Mouse (Mus musculus): ENCODE results near the gene Cdca8. TPM values are rescaled to one million over a fixed set of nuclear protein-coding genes. Genes with fewer than 3 reads are reported as not detected.

Cdca8 gene
- polyA plus RNA-seq, 1 experiment from 2014 or later: 112 TPM

GRCm38 (mm10) chr4:124893769-124894168 lies 45.3 kb downstream of the Cdca8 start:
- WGBS (ENCODE audit: insufficient replicate concordance): 28% methylated on average over 6 of the region's 6 CpGs
- Histone ChIP-seq H3K4me2 (ENCODE audit: low read depth, low read length) (no peak overlapping the region), H3K9me3 (replicated peaks; ENCODE audit: control insufficient read depth, low read length) (no peaks in the 10 kb centered on the region), H3K27ac (ENCODE audit: low read length) (no peak overlapping the region), H3K27me3 (ENCODE audit: control insufficient read depth, insufficient read depth, low read depth, low read length) (peaks cover 38% of the 10 kb centered on the region), H3K36me3 (ENCODE audit: control insufficient read depth, insufficient read depth) (no peaks in the 10 kb centered on the region), H3K4me1 (ENCODE audit: control insufficient read depth, low read depth, low read length) (no peaks in the 10 kb centered on the region), H3K4me3 (ENCODE audit: low read depth, low read length) (no peak overlapping the region), H3K9ac (ENCODE audit: low read depth, low read length) (no peak overlapping the region)
- ATAC-seq (ENCODE audit: low read depth): no peak

GRCm38 (mm10) chr4:124890831-124891230 lies 48.3 kb downstream of the Cdca8 start:
- no peak for ATAC-seq (ENCODE audit: low read depth)
- peaks cover 36% of the 10 kb centered on the region for H3K27me3 ChIP-seq (ENCODE audit: control insufficient read depth, insufficient read depth, low read depth, low read length)

GRCm38 (mm10) chr4:124889935-124890334 lies 49.2 kb downstream of the Cdca8 start:
- Histone ChIP-seq H3K4me2 (ENCODE audit: low read depth, low read length) (no peak overlapping the region), H3K36me3 (ENCODE audit: control insufficient read depth, insufficient read depth) (no peaks in the 10 kb centered on the region), H3K27me3 (ENCODE audit: control insufficient read depth, insufficient read depth, low read depth, low read length) (peaks cover 33% of the 10 kb centered on the region), H3K4me3 (ENCODE audit: low read depth, low read length) (no peak overlapping the region), H3K9ac (ENCODE audit: low read depth, low read length) (no peak overlapping the region), H3K9me3 (replicated peaks; ENCODE audit: control insufficient read depth, low read length) (no peaks in the 10 kb centered on the region), H3K27ac (ENCODE audit: low read length) (no peak overlapping the region), H3K4me1 (ENCODE audit: control insufficient read depth, low read depth, low read length) (no peaks in the 10 kb centered on the region)
- ATAC-seq (ENCODE audit: low read depth): no peak
- 56% methylated on average over 2 of the region's 2 CpGs for WGBS (ENCODE audit: insufficient replicate concordance)

More at GRCm38 (mm10) chr4:124890831-124891230, 48.3 kb downstream of the Cdca8 start:
- no peak overlapping the region for H3K4me2 ChIP-seq (ENCODE audit: low read depth, low read length)
- 61% methylated on average over 5 of the region's 5 CpGs for WGBS (ENCODE audit: insufficient replicate concordance)
- no peak overlapping the region for H3K27ac ChIP-seq (ENCODE audit: low read length)
- no peaks in the 10 kb centered on the region for H3K4me1 ChIP-seq (ENCODE audit: control insufficient read depth, low read depth, low read length)
- no peak overlapping the region for H3K4me3 ChIP-seq (ENCODE audit: low read depth, low read length)
- H3K9me3 ChIP-seq (replicated peaks; ENCODE audit: control insufficient read depth, low read length): no peaks in the 10 kb centered on the region
- no peak overlapping the region for H3K9ac ChIP-seq (ENCODE audit: low read depth, low read length)
- H3K36me3 ChIP-seq (ENCODE audit: control insufficient read depth, insufficient read depth): no peaks in the 10 kb centered on the region

DNA sequence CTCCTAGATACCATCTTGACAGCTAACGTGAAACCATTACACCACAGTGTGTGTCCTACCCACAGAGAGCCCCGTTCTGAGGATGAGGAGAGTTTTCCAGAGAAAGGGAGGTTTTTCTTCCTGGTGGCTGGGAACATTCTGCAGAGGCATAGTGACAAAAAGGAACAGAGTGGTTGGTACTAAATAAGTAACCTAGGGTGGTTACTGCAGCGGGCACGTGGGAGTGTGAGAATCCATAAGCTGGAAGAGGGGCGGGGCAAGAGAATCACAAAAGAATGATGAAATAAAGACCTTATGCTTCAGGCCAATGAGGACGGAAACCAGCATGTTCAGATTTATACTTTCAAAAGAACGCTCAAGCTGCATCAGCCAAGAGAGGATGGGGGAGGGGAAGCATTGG lies 50.4 kb downstream of the Cdca8 start:
- Histone ChIP-seq H3K4me3 (ENCODE audit: low read depth, low read length) (no peak overlapping the region), H3K27ac (ENCODE audit: low read length) (no peak overlapping the region), H3K9ac (ENCODE audit: low read depth, low read length) (no peak overlapping the region), H3K27me3 (ENCODE audit: control insufficient read depth, insufficient read depth, low read depth, low read length) (peaks cover 23% of the 10 kb centered on the region), H3K4me1 (ENCODE audit: control insufficient read depth, low read depth, low read length) (no peaks in the 10 kb centered on the region), H3K9me3 (replicated peaks; ENCODE audit: control insufficient read depth, low read length) (no peaks in the 10 kb centered on the region), H3K36me3 (ENCODE audit: control insufficient read depth, insufficient read depth) (no peaks in the 10 kb centered on the region), H3K4me2 (ENCODE audit: low read depth, low read length) (no peak overlapping the region)
- ATAC-seq (ENCODE audit: low read depth): no peak
- 48% methylated on average over 7 of the region's 7 CpGs for WGBS (ENCODE audit: insufficient replicate concordance)

DNA sequence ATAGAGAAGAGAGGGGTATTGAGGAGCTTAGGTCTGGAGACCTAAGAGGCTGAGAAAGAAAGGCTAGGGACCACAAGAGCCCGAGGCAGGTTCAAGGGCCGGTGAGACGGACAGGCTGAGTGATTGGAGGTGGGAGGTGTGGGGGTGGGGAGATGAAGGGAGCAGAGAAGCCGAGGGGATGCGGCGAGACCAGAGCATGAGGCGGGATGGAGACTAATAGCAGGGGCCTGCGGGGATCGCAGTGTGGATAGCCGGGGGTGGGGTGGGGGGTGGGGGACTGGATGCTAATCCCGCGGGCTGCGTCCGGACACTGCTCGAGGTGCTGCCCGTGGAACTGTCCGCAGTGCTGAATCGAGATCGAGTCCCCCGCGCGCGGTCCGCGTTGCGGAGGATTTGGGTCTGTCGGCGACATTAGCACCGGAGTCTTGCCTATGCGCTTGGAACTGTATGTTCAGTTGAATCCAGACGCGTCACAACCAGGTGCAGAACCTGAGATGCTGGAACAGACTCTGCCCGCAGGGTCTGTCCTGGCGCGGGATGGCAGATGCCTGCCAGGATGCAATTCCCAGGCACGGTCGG lies 56.9 kb downstream of the Cdca8 start:
- peaks cover 52% of the 10 kb centered on the region for H3K27me3 ChIP-seq (ENCODE audit: control insufficient read depth, insufficient read depth, low read depth, low read length)
- H3K4me3 ChIP-seq (ENCODE audit: low read depth, low read length): no peak overlapping the region
- no peak for ATAC-seq (ENCODE audit: low read depth)
- no peaks in the 10 kb centered on the region for H3K36me3 ChIP-seq (ENCODE audit: control insufficient read depth, insufficient read depth)
- no peaks in the 10 kb centered on the region for H3K4me1 ChIP-seq (ENCODE audit: control insufficient read depth, low read depth, low read length)
- no peak overlapping the region for H3K27ac ChIP-seq (ENCODE audit: low read length)
- 3% methylated on average over 37 of the region's 37 CpGs for WGBS (ENCODE audit: insufficient replicate concordance)
- H3K4me2 ChIP-seq (ENCODE audit: low read depth, low read length): no peak overlapping the region
- H3K9ac ChIP-seq (ENCODE audit: low read depth, low read length): no peak overlapping the region
- H3K9me3 ChIP-seq (replicated peaks; ENCODE audit: control insufficient read depth, low read length): no peaks in the 10 kb centered on the region

DNA sequence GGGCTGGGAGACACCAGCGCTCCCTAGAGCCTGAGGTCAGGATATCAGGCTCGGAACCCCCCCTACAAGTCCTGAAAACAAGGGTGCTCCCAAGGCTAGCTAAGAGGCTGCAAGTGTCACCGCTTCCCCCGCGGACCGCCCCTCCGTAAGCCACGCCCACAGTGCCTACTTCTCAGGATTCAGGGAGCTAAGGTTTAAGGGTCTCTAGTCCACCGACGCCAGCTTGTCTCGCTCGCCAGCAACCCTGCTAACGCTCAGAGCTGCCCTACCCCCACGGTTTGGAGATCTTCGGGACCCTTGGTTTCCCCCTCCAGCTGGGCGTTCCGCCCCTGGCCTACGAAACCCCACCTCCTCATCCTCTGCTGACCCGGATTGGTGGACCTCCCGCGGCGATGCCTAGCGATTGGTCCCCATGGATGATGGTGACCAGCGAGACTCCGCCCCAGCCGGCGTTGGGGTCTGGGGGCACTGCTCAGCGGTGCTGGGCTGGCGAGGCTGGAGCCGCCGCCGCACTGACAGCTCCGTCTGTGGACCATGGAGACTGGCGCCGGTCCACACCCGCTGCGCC lies 57.7 kb downstream of the Cdca8 start:
- H3K9ac ChIP-seq (ENCODE audit: low read depth, low read length): no peak overlapping the region
- H3K36me3 ChIP-seq (ENCODE audit: control insufficient read depth, insufficient read depth): no peaks in the 10 kb centered on the region
- no peaks in the 10 kb centered on the region for H3K9me3 ChIP-seq (replicated peaks; ENCODE audit: control insufficient read depth, low read length)
- no peak for ATAC-seq (ENCODE audit: low read depth)
- no peaks in the 10 kb centered on the region for H3K4me1 ChIP-seq (ENCODE audit: control insufficient read depth, low read depth, low read length)
- H3K27me3 ChIP-seq (ENCODE audit: control insufficient read depth, insufficient read depth, low read depth, low read length): peaks cover 52% of the 10 kb centered on the region
- no peak overlapping the region for H3K4me3 ChIP-seq (ENCODE audit: low read depth, low read length)
- H3K4me2 ChIP-seq (ENCODE audit: low read depth, low read length): no peak overlapping the region
- 1% methylated on average over 37 of the region's 37 CpGs for WGBS (ENCODE audit: insufficient replicate concordance)
- no peak overlapping the region for H3K27ac ChIP-seq (ENCODE audit: low read length)

GRCm38 (mm10) chr4:124880599-124880998 lies 58.5 kb downstream of the Cdca8 start, which contains the start of gene Epha10:
Epha10 (plus strand) TSS chr4:124880899.
- no peak within 1 kb of the TSS for H3K27ac ChIP-seq (ENCODE audit: low read length)
- no peaks in the 10 kb centered on the region for H3K4me1 ChIP-seq (ENCODE audit: control insufficient read depth, low read depth, low read length)
- H3K9ac ChIP-seq (ENCODE audit: low read depth, low read length): no peak within 1 kb of the TSS
- H3K27me3 ChIP-seq (ENCODE audit: control insufficient read depth, insufficient read depth, low read depth, low read length): peaks cover 46% of the 10 kb centered on the region
- H3K4me2 ChIP-seq (ENCODE audit: low read depth, low read length): no peak within 1 kb of the TSS
- WGBS (ENCODE audit: insufficient replicate concordance): 3% methylated on average over 11 of the region's 11 CpGs
- ATAC-seq (ENCODE audit: low read depth): no peak
- no peaks in the 10 kb centered on the region for H3K36me3 ChIP-seq (ENCODE audit: control insufficient read depth, insufficient read depth)
- no peaks in the 10 kb centered on the region for H3K9me3 ChIP-seq (replicated peaks; ENCODE audit: control insufficient read depth, low read length)
- no peak within 1 kb of the TSS for H3K4me3 ChIP-seq (ENCODE audit: low read depth, low read length)

GRCm38 (mm10) chr4:124872719-124873118 lies 66.4 kb downstream of the Cdca8 start:
- no peaks in the 10 kb centered on the region for H3K27me3 ChIP-seq (ENCODE audit: control insufficient read depth, insufficient read depth, low read depth, low read length)
- no peaks in the 10 kb centered on the region for H3K4me1 ChIP-seq (ENCODE audit: control insufficient read depth, low read depth, low read length)
- WGBS (ENCODE audit: insufficient replicate concordance): 80% methylated on average over 1 of the region's 1 CpGs
- H3K27ac ChIP-seq (ENCODE audit: low read length): no peak overlapping the region
- H3K4me2 ChIP-seq (ENCODE audit: low read depth, low read length): no peak overlapping the region
- H3K9ac ChIP-seq (ENCODE audit: low read depth, low read length): no peak overlapping the region
- H3K36me3 ChIP-seq (ENCODE audit: control insufficient read depth, insufficient read depth): no peaks in the 10 kb centered on the region
- peaks cover 3% of the 10 kb centered on the region; the same call in 1 of the 2 replicates for H3K9me3 ChIP-seq (replicated peaks; ENCODE audit: control insufficient read depth, low read length)
- no peak for ATAC-seq (ENCODE audit: low read depth)
- no peak overlapping the region for H3K4me3 ChIP-seq (ENCODE audit: low read depth, low read length)
